Mouse (Mus musculus) megakaryocyte, embryonic 14.5 days (primary cell): ENCODE results near the gene Cdc42bpg.

Source experiments
- FLI1 ChIP-seq: IDR thresholded peaks from 2 replicates; pipeline ENCODE4 v1.6.1; 2012; ENCODE audit warnings: low read length, inconsistent platforms, mixed read lengths
- GATA1 ChIP-seq: IDR thresholded peaks from 3 replicates; pipeline ENCODE4 v1.6.1; 2012; ENCODE audit warnings: mixed read lengths, low read length, inconsistent platforms, borderline replicate concordance

DNA sequence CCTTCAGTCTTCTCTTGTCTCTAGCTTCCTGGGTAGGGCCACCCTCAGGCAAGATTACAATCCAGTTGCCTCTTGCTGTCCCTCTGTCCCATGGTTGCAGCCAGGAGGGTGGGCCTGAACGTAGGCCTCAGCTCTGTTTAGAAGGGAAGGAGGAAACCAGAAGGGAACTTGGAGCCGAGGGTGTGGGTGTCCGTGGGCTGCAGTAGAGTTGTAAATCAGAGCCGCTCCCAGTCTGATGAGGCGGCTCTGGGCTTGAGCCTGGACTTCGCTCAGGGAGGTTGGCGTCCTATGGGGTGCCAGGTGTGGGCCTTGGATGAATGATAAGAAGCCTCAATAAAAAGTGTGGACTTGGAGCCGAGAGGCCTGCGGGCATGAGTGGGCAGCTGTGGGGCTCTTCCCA is 42.1 kb upstream of the Cdc42bpg start:
- no peak for TF ChIP-seq GATA1
- TF ChIP-seq FLI1 = no peak
